Mouse (Mus musculus) inflammation-experienced regulatory T-cells (primary cell): ENCODE results near the gene Gm5615. TPM values are rescaled to one million over a fixed set of nuclear protein-coding genes. Genes with fewer than 3 reads are reported as not detected.

Experiments used
- polyA plus RNA-seq, 2 experiments: library from polyadenylated mRNA; unstranded; fragments of 100-300 nt; shearing (Covaris generic); gene quantifications; one replicate each; pipeline ENCODE4 v1.2.1; 2017

Gm5615 gene
- polyA plus RNA-seq: under 1 TPM in 1 of 2 experiments, not detected in 1; 0.32 TPM

DNA sequence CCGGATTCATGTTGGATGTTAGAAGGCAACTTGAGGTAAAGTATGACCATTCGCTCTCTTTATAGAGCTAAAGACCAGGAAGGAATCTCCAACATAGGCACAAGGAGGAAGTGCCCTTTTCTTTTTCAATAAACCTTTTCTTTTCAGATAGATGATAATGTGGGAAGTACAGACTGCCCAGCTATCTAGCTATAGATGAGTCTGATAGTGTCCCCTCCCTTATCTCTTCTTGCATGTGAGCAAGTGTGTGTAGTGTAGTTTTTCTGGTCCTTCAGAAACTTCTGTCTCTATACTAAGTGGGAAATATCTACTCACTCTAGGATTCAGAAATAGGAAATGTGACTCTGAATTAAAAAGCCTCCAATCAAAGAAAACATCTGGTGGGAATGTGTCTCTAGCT, at the start of gene Gm5615:
Gene Gm5615, minus strand, starts transcription at position 101 of the 400 bp plus-strand sequence.

GRCm38 (mm10) chr9:36582535-36582934, 40.8 kb upstream of the Gm5615 start, which contains the start of gene Gm17689:
TSS of gene Gm17689 (minus strand) at chr9:36582635.

Other genes starting within 250 kb of the Gm5615 start
- gene Gm7257, start 110.1 kb downstream of the Gm5615 start, polyA plus RNA-seq: not detected
- not detected for gene Gm9513, start 66.3 kb downstream of the Gm5615 start, polyA plus RNA-seq
- not detected for gene Gm17689, start 40.7 kb upstream of the Gm5615 start, polyA plus RNA-seq
- not detected for gene A630095E13Rik, start 101.4 kb upstream of the Gm5615 start, polyA plus RNA-seq
- not detected for gene Acrv1, start 151.3 kb upstream of the Gm5615 start, polyA plus RNA-seq
- gene Chek1, start 185.1 kb upstream of the Gm5615 start, polyA plus RNA-seq: 1 to 10 TPM; 2.0 to 6.4 TPM
- 100 to 1,000 TPM; 204 to 225 TPM for gene Stt3a, start 225.7 kb upstream of the Gm5615 start, polyA plus RNA-seq